Mouse (Mus musculus) kidney, adult 11 months (tissue): ENCODE results near the gene Rgp1.
"Not testable (repeated sequence)": the region's sequence is repeated elsewhere in the genome, so short reads cannot be mapped to it uniquely, and the experiment has no call there.

Source experiments
- DNase-seq: peaks from one replicate; pipeline ENCODE4 v3.0.0; 2022

Gene Rgp1

GRCm38 (mm10) chr4:43578376-43579204 is at the start of gene Rgp1, which contains the start of gene Gba2:
TSS of gene Rgp1 (plus strand) at chr4:43578715.
TSS of gene Gba2 (minus strand) at chr4:43578873.
- peak; percentile 93 for DNase-seq

- DNase-seq = no peak
Observed at GRCm38 (mm10) chr4:43530081-43530501, 48.4 kb upstream of the Rgp1 start.

- peak; percentile 67 for DNase-seq
Observed at GRCm38 (mm10) chr4:43530581-43530980, 47.9 kb upstream of the Rgp1 start.

- DNase-seq = peak; percentile 50
Observed at GRCm38 (mm10) chr4:43533270-43533669, 45.2 kb upstream of the Rgp1 start.

- DNase-seq = no peak
Observed at GRCm38 (mm10) chr4:43535628-43536027, 42.9 kb upstream of the Rgp1 start.

GRCm38 (mm10) chr4:43536031-43536430 is 42.5 kb upstream of the Rgp1 start:
- DNase-seq = no peak

GRCm38 (mm10) chr4:43542044-43542443 is 36.5 kb upstream of the Rgp1 start:
- no peak for DNase-seq

GRCm38 (mm10) chr4:43546375-43547047 is 32.0 kb upstream of the Rgp1 start:
- DNase-seq = peak; percentile 59

GRCm38 (mm10) chr4:43547160-43547559 is 31.4 kb upstream of the Rgp1 start:
- DNase-seq = no peak

- DNase-seq = no peak
Observed at GRCm38 (mm10) chr4:43549055-43549454, 29.5 kb upstream of the Rgp1 start.

- DNase-seq = not testable (repeated sequence)
Observed at GRCm38 (mm10) chr4:43551854-43552253, 26.7 kb upstream of the Rgp1 start.

GRCm38 (mm10) chr4:43552437-43552836 is 26.1 kb upstream of the Rgp1 start:
- no peak for DNase-seq

- DNase-seq = no peak
Observed at GRCm38 (mm10) chr4:43553891-43554290, 24.6 kb upstream of the Rgp1 start.

GRCm38 (mm10) chr4:43555926-43556325 is 22.6 kb upstream of the Rgp1 start:
- DNase-seq = no peak

GRCm38 (mm10) chr4:43558028-43558630 is 20.4 kb upstream of the Rgp1 start:
- DNase-seq = peak; percentile 73

- peak; percentile 73 for DNase-seq
Observed at GRCm38 (mm10) chr4:43558631-43559356, 19.7 kb upstream of the Rgp1 start.

- no peak for DNase-seq
Observed at GRCm38 (mm10) chr4:43559519-43560242, 18.8 kb upstream of the Rgp1 start.

- peak; percentile 62 for DNase-seq
Observed at GRCm38 (mm10) chr4:43560243-43560611, 18.3 kb upstream of the Rgp1 start.

GRCm38 (mm10) chr4:43560976-43561375 is 17.5 kb upstream of the Rgp1 start:
- no peak for DNase-seq

GRCm38 (mm10) chr4:43561436-43561996 is 17.0 kb upstream of the Rgp1 start:
- no peak for DNase-seq

- peak; percentile 98 for DNase-seq
Observed at GRCm38 (mm10) chr4:43561997-43562768, 16.3 kb upstream of the Rgp1 start, which contains the start of the genes Creb3 and Tln1. TSS of gene Creb3 (plus strand) at chr4:43562332. TSS of gene Tln1 (minus strand) at chr4:43562691.
